Mouse (Mus musculus): ENCODE measurements around the gene Plxna4. TPM values are rescaled to one million over a fixed set of nuclear protein-coding genes. Genes with fewer than 3 reads are reported as not detected.

Gene Plxna4
- polyA plus RNA-seq, 1 experiment from 2014 or later, result 14.6 TPM

DNA sequence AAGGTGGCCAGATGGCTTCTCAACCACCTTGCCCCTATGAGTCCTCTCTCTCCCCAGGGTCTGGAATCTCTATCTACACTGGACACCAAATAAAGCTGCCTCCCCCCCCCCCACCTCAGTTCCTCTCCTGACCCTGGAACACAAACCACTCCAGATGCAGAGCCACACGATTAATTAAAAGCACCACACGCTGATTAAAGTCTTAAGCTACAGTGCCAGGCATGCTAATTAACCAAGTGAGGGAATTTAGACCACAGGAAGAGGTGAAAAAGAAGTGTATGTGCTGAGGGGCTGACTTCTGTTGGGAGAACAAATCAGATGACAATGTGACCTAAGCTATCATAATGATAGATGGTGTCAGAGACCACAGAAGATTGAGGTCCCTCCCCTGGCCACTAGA, 332.8 kb downstream of the Plxna4 start:
- no peak overlapping the region for H3K27ac ChIP-seq
- no peak overlapping the region for H3K4me3 ChIP-seq
- H3K9ac ChIP-seq, result no peak overlapping the region
- no peaks in the 10 kb centered on the region for H3K27me3 ChIP-seq (replicated peaks)
- no peak overlapping the region for H3K4me2 ChIP-seq (replicated peaks)
- no peaks in the 10 kb centered on the region for H3K9me3 ChIP-seq
- H3K36me3 ChIP-seq, result no peaks in the 10 kb centered on the region
- WGBS, result 69% methylated on average over 2 of the region's 2 CpGs
- H3K4me1 ChIP-seq, result 0 out of 2 replicates have a peak, but pooled peaks cover under 1% of the 10 kb centered on the region
- no peak for ATAC-seq (ENCODE audit: low FRiP score, low read depth)

DNA sequence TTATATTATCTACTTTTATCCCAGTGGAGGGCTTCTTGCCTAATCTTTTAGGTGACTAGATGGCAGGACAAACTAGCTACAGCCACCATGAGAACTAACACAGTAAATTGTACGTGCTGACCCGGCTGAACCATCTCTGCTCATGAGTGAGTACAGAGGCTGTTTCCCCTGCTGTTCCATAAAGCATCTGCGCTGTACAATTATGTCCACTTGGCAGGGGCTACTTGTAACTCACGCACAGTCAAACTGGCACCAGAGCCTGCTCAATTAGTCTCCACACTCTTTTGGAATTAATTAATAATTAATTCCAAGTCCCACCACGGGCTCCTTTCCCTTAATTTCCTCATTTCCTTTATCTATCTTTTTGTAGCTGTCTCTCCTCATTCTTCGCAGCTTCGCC, 335.8 kb downstream of the Plxna4 start:
- no peak overlapping the region for H3K4me2 ChIP-seq (replicated peaks)
- H3K36me3 ChIP-seq, result no peaks in the 10 kb centered on the region
- no peak overlapping the region for H3K4me3 ChIP-seq
- H3K9ac ChIP-seq, result no peak overlapping the region
- no peaks in the 10 kb centered on the region for H3K4me1 ChIP-seq
- H3K27me3 ChIP-seq (replicated peaks), result no peaks in the 10 kb centered on the region
- WGBS, result 62% methylated on average over 7 of the region's 7 CpGs
- no peak for ATAC-seq (ENCODE audit: low FRiP score, low read depth)
- no peak overlapping the region for H3K27ac ChIP-seq
- no peaks in the 10 kb centered on the region for H3K9me3 ChIP-seq

DNA sequence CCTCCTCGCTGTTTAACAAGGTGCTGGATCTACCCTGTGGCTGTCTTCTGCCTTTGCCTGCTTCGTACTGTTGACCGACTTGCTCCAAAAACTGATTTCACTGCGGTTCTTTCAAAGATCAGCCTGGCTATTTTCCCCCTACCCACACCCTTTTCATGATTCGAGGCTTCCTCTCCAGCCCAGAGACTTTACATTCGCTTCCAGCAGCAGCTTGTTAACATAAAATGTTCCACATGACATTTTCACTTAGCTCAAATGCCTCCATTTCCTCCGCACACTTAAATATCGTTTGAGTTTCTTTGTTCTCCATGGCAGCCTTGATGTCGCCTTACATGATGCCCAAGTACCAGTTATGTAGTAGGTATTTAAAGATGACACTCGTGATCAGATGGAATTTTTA, 336.3 kb downstream of the Plxna4 start:
- Histone ChIP-seq H3K36me3 (no peaks in the 10 kb centered on the region), H3K9me3 (no peaks in the 10 kb centered on the region), H3K4me1 (no peaks in the 10 kb centered on the region), H3K9ac (no peak overlapping the region), H3K27me3 (replicated peaks) (no peaks in the 10 kb centered on the region), H3K27ac (no peak overlapping the region), H3K4me2 (replicated peaks) (no peak overlapping the region), H3K4me3 (no peak overlapping the region)
- WGBS, result 83% methylated on average over 10 of the region's 10 CpGs
- no peak for ATAC-seq (ENCODE audit: low FRiP score, low read depth)

DNA sequence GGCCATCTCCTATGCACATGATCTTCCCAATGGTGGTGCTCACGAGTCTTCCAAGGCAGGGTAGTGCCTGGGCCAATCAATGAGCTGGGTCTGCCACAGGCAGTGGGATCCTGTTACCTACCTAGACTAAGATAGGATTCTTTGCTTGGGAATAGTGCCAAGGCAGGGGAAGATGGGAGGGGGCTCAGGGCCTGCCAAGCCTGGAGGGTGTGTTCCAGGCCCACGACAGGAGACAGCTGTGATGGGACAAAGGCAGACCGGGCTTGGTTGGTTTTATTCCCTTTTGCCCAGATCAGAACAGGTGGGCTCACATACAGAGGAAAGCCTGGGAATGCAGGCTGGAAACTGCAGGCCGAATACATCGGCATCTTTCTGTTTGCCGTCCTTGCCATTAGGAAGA, 342.0 kb downstream of the Plxna4 start:
- Histone ChIP-seq H3K27me3 (replicated peaks) (no peaks in the 10 kb centered on the region), H3K9ac (no peak overlapping the region), H3K4me1 (no peaks in the 10 kb centered on the region), H3K4me3 (no peak overlapping the region), H3K9me3 (no peaks in the 10 kb centered on the region), H3K27ac (no peak overlapping the region), H3K36me3 (no peaks in the 10 kb centered on the region), H3K4me2 (replicated peaks) (no peak overlapping the region)
- ATAC-seq (ENCODE audit: low FRiP score, low read depth), result no peak
- WGBS, result 71% methylated on average over 6 of the region's 6 CpGs

DNA sequence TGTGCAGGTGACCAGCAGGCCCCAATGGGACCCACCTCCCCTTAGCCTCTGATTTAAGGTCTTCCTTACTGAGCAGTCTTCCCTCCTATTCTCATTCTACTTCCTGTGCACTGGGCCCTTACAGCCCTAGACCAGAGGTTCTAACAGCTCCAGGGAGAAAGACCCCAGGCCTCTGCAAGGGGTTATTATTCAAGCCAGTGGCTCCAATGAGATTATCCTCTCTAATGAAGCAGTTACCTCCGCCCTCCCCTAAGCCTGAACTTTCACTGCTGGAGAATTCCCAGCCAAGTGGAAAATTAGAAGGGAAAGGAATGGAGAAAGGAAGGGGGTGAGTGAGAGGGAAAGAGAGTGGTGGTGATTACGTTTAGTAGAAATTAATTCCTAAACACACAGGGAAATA, 345.0 kb downstream of the Plxna4 start:
- H3K4me1 ChIP-seq, result no peaks in the 10 kb centered on the region
- H3K9ac ChIP-seq, result no peak overlapping the region
- WGBS, result 66% methylated on average over 2 of the region's 2 CpGs
- no peak overlapping the region for H3K4me3 ChIP-seq
- H3K27ac ChIP-seq, result no peak overlapping the region
- no peaks in the 10 kb centered on the region for H3K36me3 ChIP-seq
- no peak for ATAC-seq (ENCODE audit: low FRiP score, low read depth)
- H3K27me3 ChIP-seq (replicated peaks), result no peaks in the 10 kb centered on the region
- H3K9me3 ChIP-seq, result no peaks in the 10 kb centered on the region
- H3K4me2 ChIP-seq (replicated peaks), result no peak overlapping the region

DNA sequence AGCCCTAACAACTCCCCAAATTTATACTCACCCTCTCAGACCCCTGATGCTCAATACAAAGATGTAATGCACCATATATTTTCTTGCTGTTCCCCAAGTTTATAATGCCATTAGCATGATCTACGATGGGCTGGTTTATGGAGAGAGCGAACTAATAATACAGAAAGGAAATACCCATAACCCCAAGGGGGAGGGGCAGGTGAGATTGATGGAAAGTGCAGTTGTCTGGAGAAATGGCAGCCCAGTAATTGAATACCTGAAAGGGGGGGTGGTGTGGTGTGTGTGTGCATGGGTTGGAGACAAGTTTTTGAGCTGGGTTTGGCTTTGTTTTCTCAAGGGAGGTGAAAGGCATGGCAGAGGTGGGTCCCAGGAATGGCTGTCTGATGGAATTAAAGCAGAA, 356.6 kb downstream of the Plxna4 start:
- peak; percentile 33; the same call in 1 of the 2 replicates for ATAC-seq (ENCODE audit: low FRiP score, low read depth)
- WGBS, result 58% methylated on average over 2 of the region's 2 CpGs
- Histone ChIP-seq H3K9me3 (no peaks in the 10 kb centered on the region), H3K27ac (no peak overlapping the region), H3K9ac (no peak overlapping the region), H3K36me3 (no peaks in the 10 kb centered on the region), H3K4me2 (replicated peaks) (no peak overlapping the region), H3K27me3 (replicated peaks) (no peaks in the 10 kb centered on the region), H3K4me1 (peaks cover 13% of the 10 kb centered on the region), H3K4me3 (no peak overlapping the region)

DNA sequence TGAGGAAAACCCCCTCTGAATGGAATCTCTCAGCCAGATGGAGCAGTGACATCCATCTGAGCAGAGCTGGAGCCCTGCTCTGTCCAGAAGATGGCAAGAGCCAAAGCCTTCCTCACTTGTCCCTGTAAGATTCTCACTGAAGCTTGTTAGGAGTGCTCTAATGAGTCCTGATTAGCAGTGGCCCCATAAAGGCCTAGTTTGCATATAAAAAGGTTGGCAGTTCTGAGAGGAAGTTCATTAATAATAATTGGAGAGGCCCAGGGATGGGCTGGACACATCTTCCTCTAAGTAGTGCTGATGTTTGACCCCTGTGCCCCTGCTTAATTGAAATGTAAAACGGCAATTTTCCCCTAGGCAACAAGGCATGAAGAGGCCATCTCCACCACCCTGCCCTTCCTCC, 361.4 kb downstream of the Plxna4 start:
- Histone ChIP-seq H3K4me1 (0 out of 2 replicates have a peak, but pooled peaks cover 6% of the 10 kb centered on the region), H3K36me3 (0 out of 2 replicates have a peak, but pooled peaks cover 5% of the 10 kb centered on the region), H3K9ac (no peak overlapping the region), H3K27me3 (replicated peaks) (no peaks in the 10 kb centered on the region), H3K27ac (no peak overlapping the region), H3K9me3 (no peaks in the 10 kb centered on the region), H3K4me2 (replicated peaks) (no peak overlapping the region), H3K4me3 (no peak overlapping the region)
- 13% methylated on average over 1 of the region's 1 CpGs for WGBS
- ATAC-seq (ENCODE audit: low FRiP score, low read depth), result no peak

DNA sequence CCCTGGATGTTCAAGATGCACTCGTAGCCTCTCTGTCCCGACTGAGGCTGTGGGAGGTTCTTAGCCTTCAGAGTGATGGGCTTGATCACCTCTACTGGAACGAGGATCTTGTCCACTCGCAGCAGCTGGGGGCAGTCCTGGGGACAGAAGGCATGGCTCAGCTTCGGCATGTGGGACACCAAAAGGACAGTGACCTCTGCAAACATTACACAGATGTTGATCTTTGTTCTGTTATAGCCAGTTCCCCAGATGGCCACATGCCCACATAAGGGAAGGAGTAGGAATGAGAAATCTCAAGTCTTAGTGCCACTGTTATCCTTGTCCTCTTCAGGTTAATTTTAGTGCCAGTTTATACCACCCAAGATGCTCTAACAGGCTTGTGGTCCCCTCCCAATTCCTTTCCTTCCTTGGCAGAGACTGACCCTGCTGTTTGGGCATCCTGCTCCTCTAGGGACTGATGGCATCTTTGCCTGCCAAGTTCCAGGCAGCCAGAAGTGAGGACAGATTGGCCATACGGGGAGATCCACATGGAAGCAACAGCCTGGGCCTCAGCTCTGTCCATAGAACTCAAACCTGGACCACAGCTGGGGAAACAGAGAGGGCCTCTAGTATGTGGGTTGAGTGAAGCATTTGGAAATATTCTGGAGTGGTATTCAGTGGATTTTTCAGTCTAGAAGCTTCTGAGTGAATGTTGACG, 363.8 kb downstream of the Plxna4 start:
- no peak for ATAC-seq (ENCODE audit: low FRiP score, low read depth)
- 81% methylated on average over 7 of the region's 7 CpGs for WGBS
- H3K4me2 ChIP-seq (replicated peaks), result no peak overlapping the region

DNA sequence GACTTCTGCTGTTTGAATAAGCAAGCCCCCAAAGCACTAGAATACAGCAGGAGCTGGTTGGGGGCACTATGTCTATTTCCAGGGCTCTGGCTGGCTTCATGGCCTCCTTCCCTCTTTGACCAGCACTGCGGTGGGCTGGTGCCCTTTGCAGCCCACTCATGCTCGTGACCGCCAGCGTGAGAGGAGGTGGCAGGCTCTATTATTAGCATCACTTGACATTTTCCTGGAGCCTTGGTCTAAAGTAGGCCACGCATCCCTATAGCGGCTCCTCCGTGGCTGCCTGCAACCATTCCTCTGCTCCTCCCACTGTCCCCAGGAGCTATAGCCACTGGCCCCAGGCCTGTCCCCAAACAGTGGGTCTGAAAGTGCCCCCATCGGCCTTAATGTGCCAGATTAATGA, 367.2 kb downstream of the Plxna4 start:
- Histone ChIP-seq H3K4me1 (no peaks in the 10 kb centered on the region), H3K27me3 (replicated peaks) (no peaks in the 10 kb centered on the region), H3K4me2 (replicated peaks) (no peak overlapping the region), H3K36me3 (0 out of 2 replicates have a peak, but pooled peaks cover 5% of the 10 kb centered on the region), H3K4me3 (no peak overlapping the region), H3K27ac (no peak overlapping the region), H3K9me3 (no peaks in the 10 kb centered on the region), H3K9ac (no peak overlapping the region)
- WGBS, result 87% methylated on average over 8 of the region's 8 CpGs
- no peak for ATAC-seq (ENCODE audit: low FRiP score, low read depth)

More for the DNA sequence above, 363.8 kb downstream of the Plxna4 start:
- H3K9ac ChIP-seq, result no peak overlapping the region
- H3K4me3 ChIP-seq, result no peak overlapping the region
- 0 out of 2 replicates have a peak, but pooled peaks cover 5% of the 10 kb centered on the region for H3K36me3 ChIP-seq
- no peaks in the 10 kb centered on the region for H3K9me3 ChIP-seq
- H3K27me3 ChIP-seq (replicated peaks), result no peaks in the 10 kb centered on the region
- no peak overlapping the region for H3K27ac ChIP-seq
- no peaks in the 10 kb centered on the region for H3K4me1 ChIP-seq

DNA sequence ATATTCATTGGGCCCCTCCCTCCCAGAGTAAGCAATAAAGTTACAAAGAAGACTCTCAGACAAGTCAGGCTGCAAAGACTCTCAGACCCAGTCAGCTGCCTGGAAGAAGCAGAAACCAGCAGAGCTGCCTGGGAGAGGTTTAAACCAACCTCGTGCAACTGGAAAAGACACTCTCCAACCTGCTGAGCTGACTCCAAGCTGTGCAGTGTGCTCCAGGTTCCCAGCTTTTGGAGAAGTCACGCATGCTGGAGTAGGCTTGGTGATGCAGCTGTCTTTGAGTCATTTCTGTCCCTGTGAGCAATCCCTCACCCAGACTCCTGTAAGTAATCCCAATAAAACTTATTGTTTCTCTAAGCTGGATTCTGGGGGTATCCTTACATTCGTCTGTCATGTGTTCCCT, 369.4 kb downstream of the Plxna4 start:
- Histone ChIP-seq H3K27me3 (replicated peaks) (no peaks in the 10 kb centered on the region), H3K4me1 (no peaks in the 10 kb centered on the region), H3K9me3 (no peaks in the 10 kb centered on the region), H3K36me3 (peaks cover 4% of the 10 kb centered on the region), H3K4me3 (no peak overlapping the region), H3K9ac (no peak overlapping the region), H3K4me2 (replicated peaks) (no peak overlapping the region), H3K27ac (no peak overlapping the region)
- WGBS, result 74% methylated on average over 3 of the region's 3 CpGs
- no peak for ATAC-seq (ENCODE audit: low FRiP score, low read depth)

DNA sequence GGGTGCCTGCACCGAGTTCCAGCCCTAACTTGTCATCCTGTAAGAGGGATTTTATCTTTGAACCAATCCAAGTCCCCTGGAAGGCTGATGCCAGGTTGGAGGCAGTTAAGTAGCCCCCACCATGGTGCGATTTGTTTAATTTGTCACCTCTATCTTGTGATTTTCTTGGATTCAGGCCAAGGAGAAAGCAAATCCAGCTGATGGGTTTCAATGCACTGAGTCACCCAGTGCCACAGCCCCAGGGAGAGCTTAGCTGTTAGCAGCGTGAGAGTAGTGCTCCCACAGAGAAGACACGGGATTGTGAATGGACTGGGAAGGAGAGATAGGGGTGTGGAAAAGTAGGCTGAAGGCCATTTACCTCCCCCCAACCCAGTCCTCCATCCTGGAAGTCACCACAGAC, 375.6 kb downstream of the Plxna4 start:
- no peak overlapping the region for H3K4me3 ChIP-seq
- no peaks in the 10 kb centered on the region for H3K4me1 ChIP-seq
- H3K27me3 ChIP-seq (replicated peaks), result no peaks in the 10 kb centered on the region
- no peak overlapping the region for H3K27ac ChIP-seq
- WGBS, result 54% methylated on average over 4 of the region's 4 CpGs
- H3K36me3 ChIP-seq, result peaks cover 4% of the 10 kb centered on the region
- H3K9me3 ChIP-seq, result no peaks in the 10 kb centered on the region
- no peak for ATAC-seq (ENCODE audit: low FRiP score, low read depth)
- no peak overlapping the region for H3K4me2 ChIP-seq (replicated peaks)
- H3K9ac ChIP-seq, result no peak overlapping the region

DNA sequence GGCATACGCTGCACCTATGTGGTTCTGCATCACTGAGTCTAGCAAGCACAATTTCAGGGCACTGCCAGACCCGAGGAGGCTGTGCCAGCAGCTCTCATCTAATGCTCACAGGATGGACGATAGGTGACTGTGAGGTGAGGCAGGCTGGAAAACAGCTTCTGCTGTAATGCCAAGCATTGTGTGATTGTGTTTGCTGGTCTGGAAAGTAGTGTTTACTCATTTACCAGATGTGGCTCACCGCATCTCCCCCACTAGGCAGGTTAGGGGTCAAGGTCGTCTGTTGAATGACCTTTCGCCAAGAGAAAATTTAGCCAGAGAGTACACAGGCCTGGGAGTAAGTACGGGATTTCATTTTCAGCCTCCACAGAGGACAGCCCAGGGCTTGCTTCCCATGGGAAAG, 377.9 kb downstream of the Plxna4 start:
- H3K9me3 ChIP-seq, result no peaks in the 10 kb centered on the region
- H3K4me2 ChIP-seq (replicated peaks), result no peak overlapping the region
- H3K9ac ChIP-seq, result no peak overlapping the region
- WGBS, result 78% methylated on average over 7 of the region's 7 CpGs
- no peak overlapping the region for H3K4me3 ChIP-seq
- no peaks in the 10 kb centered on the region for H3K4me1 ChIP-seq
- H3K27ac ChIP-seq, result no peak overlapping the region
- H3K27me3 ChIP-seq (replicated peaks), result no peaks in the 10 kb centered on the region
- H3K36me3 ChIP-seq, result peaks cover 4% of the 10 kb centered on the region
- no peak for ATAC-seq (ENCODE audit: low FRiP score, low read depth)

DNA sequence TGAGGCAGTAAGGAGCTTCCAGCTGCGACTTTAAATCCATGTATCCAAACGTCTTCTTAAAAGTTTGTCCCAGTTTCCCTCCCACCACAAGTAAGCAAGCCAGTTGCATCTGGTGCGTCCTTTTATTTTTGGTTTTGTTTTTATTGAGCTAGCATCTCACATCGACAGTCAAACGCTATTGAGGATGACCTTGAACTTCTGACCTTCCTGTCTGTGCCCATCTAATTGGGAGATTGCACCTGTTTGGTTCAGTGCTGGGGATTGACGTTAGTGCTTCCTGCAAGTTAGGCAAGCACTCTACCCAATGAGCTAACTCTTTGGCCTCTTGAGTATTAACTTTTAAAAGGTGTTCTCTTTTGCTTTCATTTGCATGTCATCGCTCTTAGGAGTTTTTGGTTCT, 379.0 kb downstream of the Plxna4 start:
- Histone ChIP-seq H3K36me3 (no peaks in the 10 kb centered on the region; the same call in 1 of the 2 replicates), H3K4me1 (0 out of 2 replicates have a peak, but pooled peaks cover under 1% of the 10 kb centered on the region), H3K9ac (no peak overlapping the region), H3K4me2 (replicated peaks) (no peak overlapping the region), H3K27me3 (replicated peaks) (no peaks in the 10 kb centered on the region), H3K27ac (no peak overlapping the region), H3K4me3 (no peak overlapping the region), H3K9me3 (no peaks in the 10 kb centered on the region)
- no peak for ATAC-seq (ENCODE audit: low FRiP score, low read depth)
- WGBS, result 78% methylated on average over 7 of the region's 7 CpGs
